ENCODE assay signal across 27 mouse cellular contexts in genomic region chr19:43515668-43516396, GRCm38 (mm10). TPM values are rescaled to one million over a fixed set of nuclear protein-coding genes. Genes with fewer than 3 reads are reported as not detected.
DNase-seq lines count a peak whose midpoint lies in the region; ATAC-seq and TF ChIP-seq lines count a peak whose summit lies in the region.
"Had no signal": no experiment of that assay in that cellular context is flagged by ENCODE, and none has a peak within 500 bp of the region (broad histone marks: within the 10 kb centered on the region; RNA-seq: fewer than 3 reads in every experiment).

No protein-coding gene starts in this region.

- no peak for TF ChIP-seq EP300 in heart, postnatal 0 days (IDR thresholded peaks at IDR 0.05; ENCODE audit: low read depth)
- TF ChIP-seq EP300 in CH12.LX (IDR thresholded peaks at IDR 0.05; ENCODE audit: low read length), result no peak

- in situ Hi-C loops in CH12.LX (cut with MboI; ENCODE audit: low pct_ligation_motif_present, low pct_unique_long_range_greater_than_20kb, low sequenced_read_pairs), result loop anchor here (25.0 kb wide), 1 partner anchor 246 kb away; the partner anchor contains the start of genes Cox15 and Cutc

- H3K79me2 ChIP-seq in CH12.LX (replicated peaks; ENCODE audit: control insufficient read depth, extremely low read depth, insufficient read depth, poor library complexity, severe bottlenecking), result peaks cover 96% of the 10 kb centered on the region

- no peak overlapping the region for H3K9ac ChIP-seq in heart, postnatal 0 days (replicated peaks; ENCODE audit: low read depth, low read length)
- H3K9ac ChIP-seq in CH12.LX (ENCODE audit: insufficient read depth, low read depth), result no peak overlapping the region
- H3K9ac ChIP-seq in neural tube, embryonic 15.5 days (replicated peaks), result no peak overlapping the region
- H3K9ac ChIP-seq: embryonic facial prominence, embryonic 12.5 days; hindbrain, embryonic 14.5 days; limb, embryonic 13.5 days; midbrain, embryonic 13.5 days; neural tube, embryonic 13.5 days; stomach, embryonic 15.5 days had no signal

- no peak for ATAC-seq in heart, postnatal 0 days (ENCODE audit: insufficient read depth, low read depth)
- no peak for ATAC-seq in neural tube, embryonic 15.5 days (ENCODE audit: low FRiP score)
- ATAC-seq: forebrain, embryonic 14.5 days; inflammation-experienced regulatory T-cells, adult 6 months; midbrain, embryonic 13.5 days had no signal

- 0 out of 2 replicates have a peak overlapping the region, but pooled peaks have one; percentile 22 for H3K27ac ChIP-seq in heart, postnatal 0 days (ENCODE audit: low read depth)
- H3K27ac ChIP-seq in CH12.LX (ENCODE audit: insufficient read depth, low read depth), result no peak overlapping the region
- H3K27ac ChIP-seq in neural tube, embryonic 15.5 days (replicated peaks), result no peak overlapping the region
- H3K27ac ChIP-seq: embryonic facial prominence, embryonic 12.5 days; hindbrain, embryonic 14.5 days; limb, embryonic 13.5 days; macrophage; midbrain, embryonic 13.5 days; neural tube, embryonic 13.5 days; stomach, embryonic 15.5 days had no signal

- DNase-seq in heart, adult 11 months, result peak; percentile 93
- no peak for DNase-seq in heart, postnatal 25 days (ENCODE audit: low spot score)
- no peak for DNase-seq in heart, postnatal 0 days (ENCODE audit: low spot score)
- DNase-seq in heart, postnatal 14 days, result no peak
- DNase-seq in CH12.LX (ENCODE audit: extremely low read depth) (no peak), ZHBTc4 (ENCODE audit: low read depth, low spot score) (peak; percentile 75)
- no peak for DNase-seq in ovary, postnatal 14 days (ENCODE audit: low spot score)
- DNase-seq: adrenal gland, postnatal 14 days; cerebellum, adult 11-12 months; cerebellum, adult 9-11 months; embryo, embryonic 11 days; gastrocnemius, postnatal 36 days; kidney, adult 11 months; lung, adult 2 months; lung, postnatal 10 days; retina, postnatal 1 day; right cerebral cortex, postnatal 25 days had no signal

- no peak overlapping the region for H3K4me3 ChIP-seq in heart, postnatal 0 days (ENCODE audit: low read depth, low read length)
- no peak overlapping the region for H3K4me3 ChIP-seq in CH12.LX (replicated peaks in 1 of 3; ENCODE audit: low read depth in 2 of 3, low read length in 2 of 3, poor library complexity in 1 of 3)
- no peak overlapping the region for H3K4me3 ChIP-seq in neural tube, embryonic 15.5 days (replicated peaks)
- H3K4me3 ChIP-seq: embryonic facial prominence, embryonic 12.5 days; limb, embryonic 13.5 days; midbrain, embryonic 13.5 days; neural tube, embryonic 13.5 days; stomach, embryonic 15.5 days had no signal

- no peak for TF ChIP-seq RAD21 in CH12.LX (IDR thresholded peaks at IDR 0.05; ENCODE audit: low read depth, low read length)

- 0 out of 2 replicates have a peak overlapping the region, but pooled peaks have one; percentile 8 for H3K4me2 ChIP-seq in heart, postnatal 0 days (ENCODE audit: low read depth, low read length)
- H3K4me2 ChIP-seq in CH12.LX (ENCODE audit: insufficient read depth, low read depth, poor library complexity, severe bottlenecking), result no peak overlapping the region
- no peak overlapping the region for H3K4me2 ChIP-seq in neural tube, embryonic 15.5 days
- H3K4me2 ChIP-seq: embryonic facial prominence, embryonic 12.5 days; hindbrain, embryonic 14.5 days; limb, embryonic 13.5 days; midbrain, embryonic 13.5 days; neural tube, embryonic 13.5 days; stomach, embryonic 15.5 days had no signal

- TF ChIP-seq CTCF in heart, postnatal 0 days (IDR thresholded peaks at IDR 0.05; ENCODE audit: low read depth), result no peak
- TF ChIP-seq CTCF in CH12.LX (conservative IDR thresholded peaks at IDR 0.05 in 1 of 2, IDR thresholded peaks at IDR 0.05 in 1 of 2; ENCODE audit: low read depth in 2 of 2, low read length in 2 of 2), result no peak

- peaks cover 23% of the 10 kb centered on the region for H3K4me1 ChIP-seq in heart, postnatal 0 days (ENCODE audit: control insufficient read depth, insufficient read depth)
- peaks cover 20 to 63% of the 10 kb centered on the region in 2 experiments for H3K4me1 ChIP-seq in CH12.LX (ENCODE audit: control insufficient read depth in 1 of 2, insufficient read depth in 2 of 2)
- H3K4me1 ChIP-seq in neural tube, embryonic 15.5 days, result peaks cover 9% of the 10 kb centered on the region

- H3K27me3 ChIP-seq in heart, postnatal 0 days (ENCODE audit: control insufficient read depth, insufficient read depth, low read length), result no peaks in the 10 kb centered on the region
- no peaks in the 10 kb centered on the region for H3K27me3 ChIP-seq in CH12.LX (replicated peaks)
- no peaks in the 10 kb centered on the region for H3K27me3 ChIP-seq in neural tube, embryonic 15.5 days (replicated peaks)
- H3K27me3 ChIP-seq: embryonic facial prominence, embryonic 12.5 days; limb, embryonic 13.5 days; midbrain, embryonic 13.5 days; neural tube, embryonic 13.5 days; stomach, embryonic 15.5 days had no signal

- intact Hi-C loops in heart, postnatal 25 days (cut with DNase I), result no loop called here
- intact Hi-C loops in heart, postnatal 14 days (cut with DNase I), result no loop called here

- WGBS in heart, postnatal 0 days, result 80% methylated on average over 23 of the region's 23 CpGs
- 95% methylated on average over 23 of the region's 23 CpGs for WGBS in neural tube, embryonic 15.5 days

- H3K9me3 ChIP-seq in heart, postnatal 0 days (replicated peaks; ENCODE audit: control insufficient read depth, low read length), result no peaks in the 10 kb centered on the region
- no peaks in the 10 kb centered on the region for H3K9me3 ChIP-seq in CH12.LX (replicated peaks; ENCODE audit: low read length)
- no peaks in the 10 kb centered on the region for H3K9me3 ChIP-seq in neural tube, embryonic 15.5 days (replicated peaks)
- H3K9me3 ChIP-seq: embryonic facial prominence, embryonic 12.5 days; limb, embryonic 13.5 days; midbrain, embryonic 13.5 days; neural tube, embryonic 13.5 days; stomach, embryonic 15.5 days had no signal

- dilution Hi-C loops in CH12.LX (cut with MboI; ENCODE audit: extremely low pct_ligation_motif_present, extremely low pct_unique_long_range_greater_than_20kb, low sequenced_read_pairs), result no loop called here

- peaks cover 43% of the 10 kb centered on the region for H3K36me3 ChIP-seq in heart, postnatal 0 days (replicated peaks; ENCODE audit: control insufficient read depth, insufficient read depth, low read length)
- H3K36me3 ChIP-seq in CH12.LX (replicated peaks in 1 of 2; ENCODE audit: control insufficient read depth in 1 of 2, insufficient read depth in 1 of 2, low read length in 1 of 2), result peaks cover 56 to 87% of the 10 kb centered on the region in 2 experiments
- H3K36me3 ChIP-seq in neural tube, embryonic 15.5 days, result peaks cover 28% of the 10 kb centered on the region

- 0 out of 2 replicates have a peak, but pooled peaks have one; percentile 8 for TF ChIP-seq POLR2A in CH12.LX (IDR thresholded peaks at IDR 0.05; ENCODE audit: low read depth, low read length)

TF ChIP-seq in CH12.LX, 34 proteins besides CTCF, POLR2A, EP300 and RAD21:
- TF ChIP-seq KAT2A (IDR thresholded peaks at IDR 0.05; ENCODE audit: insufficient replicate concordance, low read length) (no peak), POLR2AphosphoS2 (IDR thresholded peaks at IDR 0.05; ENCODE audit: low read depth, low read length) (no peak), MAX (IDR thresholded peaks at IDR 0.05; ENCODE audit: low read length) (no peak), MAZ (IDR thresholded peaks at IDR 0.05; ENCODE audit: low read depth, low read length) (no peak), USF1 (IDR thresholded peaks at IDR 0.05; ENCODE audit: low read depth, low read length) (no peak), TBP (conservative IDR thresholded peaks at IDR 0.05; ENCODE audit: low read depth, low read length) (no peak), SIN3A (IDR thresholded peaks at IDR 0.05; ENCODE audit: low read length) (no peak), MXI1 (IDR thresholded peaks at IDR 0.05; ENCODE audit: low read depth, low read length) (no peak), TCF12 (IDR thresholded peaks at IDR 0.05; ENCODE audit: low read depth, low read length) (no peak), JUN (IDR thresholded peaks at IDR 0.05; ENCODE audit: insufficient read depth, low read depth, low read length) (no peak), CHD2 (IDR thresholded peaks at IDR 0.05; ENCODE audit: low read length) (no peak)

RNA-seq across cellular contexts. Expression of gene Got1, which starts 8.6 kb away (rescaled TPM):
- total RNA-seq in heart, postnatal 25 days (2021), result 1,000 to 10,000 TPM in 1 of 2 experiments, 100 to 1,000 TPM in 1; 915 to 1,100 TPM
- 344 and 375 TPM in 2 replicates for total RNA-seq in heart, postnatal 0 days (2014; rRNA removed; ENCODE audit: low replicate concordance)
- 394 and 404 TPM in 2 replicates for polyA plus RNA-seq in heart, postnatal 0 days (2015; fragmentation: Nextera tagmentation; extraction: Ambion mirVana)
- total RNA-seq in heart, postnatal 14 days (2021), result 100 to 1,000 TPM; 687 to 721 TPM
- total RNA-seq in CH12.LX (2012; rRNA removed) (122 and 131 TPM in 2 replicates), CH12.LX (2014; rRNA removed) (164 and 176 TPM in 2 replicates)
- 214 and 228 TPM in 2 replicates for polyA plus RNA-seq in CH12.LX (2012; ENCODE audit: insufficient read length, low read depth)
- 118 and 127 TPM in 2 replicates for polyA plus RNA-seq in neural tube, embryonic 15.5 days (2015; fragmentation: Nextera tagmentation; extraction: Ambion mirVana)

Comparison
In these comparisons a context has a peak if more than half of its experiments do, and no peak if none do; other contexts are left out.
1. DNase-seq: peak in heart, adult 11 months (single experiment) and ZHBTc4 (single experiment); none in heart, postnatal 25 days (single experiment), heart, postnatal 0 days (single experiment), heart, postnatal 14 days (0 of 2), CH12.LX (single experiment) and ovary, postnatal 14 days (single experiment).